Mouse (Mus musculus): ENCODE measurements around the gene Cd44. TPM values are rescaled to one million over a fixed set of nuclear protein-coding genes. Genes with fewer than 3 reads are reported as not detected.

Gene Cd44
- polyA plus RNA-seq, 1 experiment from 2014 or later, result 3.8 TPM

DNA sequence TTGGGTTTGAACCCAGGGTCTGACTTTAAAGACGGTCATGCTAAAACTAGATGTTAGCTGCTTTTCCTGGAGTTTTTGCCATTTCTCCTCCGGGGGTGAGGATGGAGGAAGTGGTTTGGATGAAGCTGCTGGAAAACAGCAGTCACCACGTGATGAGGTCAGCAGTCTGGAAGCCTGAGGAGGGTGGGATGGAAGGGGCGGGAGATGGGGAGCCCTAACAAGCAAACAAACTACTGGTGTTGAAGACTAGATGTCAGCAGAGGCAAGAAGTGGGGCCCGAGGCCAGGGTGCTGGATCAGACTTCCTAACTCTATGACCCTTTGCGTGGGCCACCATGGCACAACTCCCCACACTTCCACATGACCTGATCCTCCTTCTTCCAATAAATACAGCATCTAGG, 96.2 kb downstream of the Cd44 start:
- ATAC-seq (ENCODE audit: low FRiP score, low read depth), result no peak
- H3K9ac ChIP-seq, result no peak overlapping the region
- H3K36me3 ChIP-seq, result no peaks in the 10 kb centered on the region
- H3K4me3 ChIP-seq, result no peak overlapping the region
- no peaks in the 10 kb centered on the region for H3K9me3 ChIP-seq
- no peaks in the 10 kb centered on the region for H3K27me3 ChIP-seq
- H3K4me1 ChIP-seq (replicated peaks), result no peaks in the 10 kb centered on the region
- H3K4me2 ChIP-seq, result no peak overlapping the region
- no peak overlapping the region for H3K27ac ChIP-seq (replicated peaks)
- 84% methylated on average over 6 of the region's 6 CpGs for whole genome bisulfite sequencing

DNA sequence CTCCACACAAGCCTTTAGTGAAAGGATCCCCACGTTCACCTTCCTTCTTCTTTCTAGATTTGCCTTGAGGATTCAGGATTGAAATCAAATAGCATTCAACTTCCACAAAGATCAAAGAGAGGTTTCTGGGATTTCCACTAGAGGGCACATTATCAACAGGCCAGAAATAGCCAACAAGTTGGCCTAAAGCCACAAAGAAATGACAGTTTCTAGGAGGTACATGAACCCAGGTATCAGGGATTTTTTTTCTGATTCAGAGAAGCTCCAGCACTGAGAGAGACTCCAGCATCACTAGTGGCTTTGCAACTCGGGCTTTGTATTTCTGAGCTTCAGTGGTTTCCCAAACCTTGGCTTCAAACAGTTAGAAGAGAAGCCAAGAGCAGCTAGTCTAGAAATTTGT, 97.4 kb downstream of the Cd44 start:
- no peaks in the 10 kb centered on the region for H3K27me3 ChIP-seq
- no peaks in the 10 kb centered on the region for H3K4me1 ChIP-seq (replicated peaks)
- H3K9ac ChIP-seq, result no peak overlapping the region
- H3K4me3 ChIP-seq, result no peak overlapping the region
- no peaks in the 10 kb centered on the region for H3K36me3 ChIP-seq
- H3K27ac ChIP-seq (replicated peaks), result no peak overlapping the region
- no peak for ATAC-seq (ENCODE audit: low FRiP score, low read depth)
- no peak overlapping the region for H3K4me2 ChIP-seq
- WGBS, result 40% methylated on average over 2 of the region's 2 CpGs
- H3K9me3 ChIP-seq, result no peaks in the 10 kb centered on the region

DNA sequence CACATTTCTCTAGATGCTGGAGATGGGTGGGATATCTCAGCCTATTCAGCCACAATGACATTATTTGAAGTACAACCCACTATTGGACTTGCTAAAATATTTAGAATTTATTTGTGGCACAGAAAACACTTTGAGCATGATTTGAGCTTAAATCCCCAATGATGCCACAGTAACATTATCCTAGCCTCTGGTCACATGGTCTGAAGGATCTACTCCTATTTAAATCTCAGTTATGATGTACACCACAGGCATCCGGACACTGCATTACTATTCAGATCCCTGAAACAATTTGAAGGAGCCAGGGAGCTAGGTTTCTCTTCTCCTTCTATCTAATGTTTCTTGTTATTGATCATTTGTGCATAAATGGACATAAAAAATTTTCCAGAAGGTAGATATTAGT, 99.6 kb downstream of the Cd44 start:
- no peak for ATAC-seq (ENCODE audit: low FRiP score, low read depth)
- Histone ChIP-seq H3K4me1 (replicated peaks) (no peaks in the 10 kb centered on the region), H3K9ac (no peak overlapping the region), H3K27me3 (no peaks in the 10 kb centered on the region), H3K9me3 (no peaks in the 10 kb centered on the region), H3K4me2 (no peak overlapping the region), H3K4me3 (no peak overlapping the region), H3K27ac (replicated peaks) (no peak overlapping the region), H3K36me3 (no peaks in the 10 kb centered on the region)
- WGBS, result 89% methylated on average over 1 of the region's 1 CpGs

DNA sequence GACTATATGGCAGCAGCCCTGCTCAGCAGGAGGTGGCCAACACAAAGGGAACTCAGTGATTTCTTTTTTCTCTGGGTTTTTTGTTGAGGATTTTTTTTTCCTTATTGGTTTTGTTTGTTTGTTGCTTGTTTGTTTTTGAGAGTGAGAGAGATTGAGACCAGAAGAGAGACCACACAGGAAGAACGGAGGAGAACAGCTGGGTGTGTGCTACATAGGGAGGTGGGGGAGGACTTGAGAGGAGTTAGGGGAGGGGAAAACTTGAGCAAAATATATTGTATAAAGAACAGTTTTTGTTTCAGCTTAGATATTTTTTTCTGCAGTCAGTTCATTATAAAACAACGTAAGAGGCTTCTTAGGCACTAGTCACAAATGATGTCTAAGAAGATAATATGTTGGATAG, 103.3 kb downstream of the Cd44 start:
- no peak for ATAC-seq (ENCODE audit: low FRiP score, low read depth)

GRCm38 (mm10) chr2:102795034-102795433, 106.4 kb downstream of the Cd44 start:
- Histone ChIP-seq H3K9me3 (no peaks in the 10 kb centered on the region), H3K4me3 (no peak overlapping the region), H3K36me3 (no peaks in the 10 kb centered on the region), H3K9ac (no peak overlapping the region), H3K27me3 (no peaks in the 10 kb centered on the region), H3K4me2 (no peak overlapping the region), H3K27ac (replicated peaks) (no peak overlapping the region), H3K4me1 (replicated peaks) (no peaks in the 10 kb centered on the region)
- ATAC-seq (ENCODE audit: low FRiP score, low read depth), result no peak
- 97% methylated on average over 3 of the region's 3 CpGs for WGBS

More for the DNA sequence above, 103.3 kb downstream of the Cd44 start:
- no peaks in the 10 kb centered on the region for H3K4me1 ChIP-seq (replicated peaks)
- no peaks in the 10 kb centered on the region for H3K27me3 ChIP-seq
- H3K9me3 ChIP-seq, result no peaks in the 10 kb centered on the region
- 67% methylated on average over 2 of the region's 2 CpGs for WGBS
- H3K36me3 ChIP-seq, result no peaks in the 10 kb centered on the region
- no peak overlapping the region for H3K4me3 ChIP-seq
- no peak overlapping the region for H3K4me2 ChIP-seq
- H3K27ac ChIP-seq (replicated peaks), result no peak overlapping the region
- no peak overlapping the region for H3K9ac ChIP-seq

DNA sequence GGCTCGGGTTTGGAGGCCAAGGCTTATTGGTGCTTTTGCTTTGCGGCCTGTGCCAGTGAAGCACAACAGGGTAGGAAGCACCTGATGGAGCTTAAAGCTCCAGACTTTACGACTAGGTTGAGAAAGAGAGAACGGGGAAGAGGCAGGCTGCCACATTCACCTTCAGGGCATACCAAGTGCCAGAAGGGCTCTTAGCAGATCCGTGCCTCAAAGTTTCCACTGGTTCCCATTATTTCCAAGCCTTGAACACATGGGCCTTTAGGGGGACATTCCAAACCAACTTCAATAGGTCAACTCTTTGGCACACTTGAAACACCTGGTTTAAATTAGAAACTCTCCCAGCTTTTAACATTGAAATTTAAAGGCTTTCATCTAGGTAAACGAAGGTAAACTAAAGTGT, 108.7 kb downstream of the Cd44 start:
- Histone ChIP-seq H3K27me3 (no peaks in the 10 kb centered on the region), H3K27ac (replicated peaks) (no peak overlapping the region), H3K4me3 (no peak overlapping the region), H3K36me3 (no peaks in the 10 kb centered on the region), H3K9ac (no peak overlapping the region), H3K4me1 (replicated peaks) (no peaks in the 10 kb centered on the region), H3K4me2 (no peak overlapping the region), H3K9me3 (no peaks in the 10 kb centered on the region)
- 90% methylated on average over 6 of the region's 6 CpGs for WGBS
- no peak for ATAC-seq (ENCODE audit: low FRiP score, low read depth)

DNA sequence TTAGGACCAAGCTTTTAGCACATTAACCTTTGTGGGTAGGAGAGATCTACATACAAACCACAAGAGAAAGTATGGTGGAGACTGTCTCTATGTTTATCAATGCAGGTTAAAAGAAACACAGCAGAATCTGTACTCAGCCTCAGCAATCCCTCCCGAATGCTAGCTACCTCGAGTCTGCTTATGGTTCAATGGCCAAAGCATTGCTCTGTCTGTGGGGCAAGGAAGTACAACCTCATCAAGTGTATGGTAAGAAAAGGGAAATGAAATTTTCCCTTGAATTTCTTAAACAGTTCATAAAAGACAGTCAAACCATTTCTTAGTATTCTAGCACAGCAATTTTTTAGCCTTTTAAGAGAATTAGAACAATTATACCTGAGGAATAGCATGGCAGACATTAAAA, 109.8 kb downstream of the Cd44 start:
- no peak for ATAC-seq (ENCODE audit: low FRiP score, low read depth)
- Histone ChIP-seq H3K4me3 (no peak overlapping the region), H3K27me3 (no peaks in the 10 kb centered on the region), H3K9ac (no peak overlapping the region), H3K4me2 (no peak overlapping the region), H3K27ac (replicated peaks) (no peak overlapping the region), H3K36me3 (no peaks in the 10 kb centered on the region), H3K4me1 (replicated peaks) (no peaks in the 10 kb centered on the region), H3K9me3 (no peaks in the 10 kb centered on the region)
- 86% methylated on average over 2 of the region's 2 CpGs for WGBS

- H3K27me3 ChIP-seq, result no peaks in the 10 kb centered on the region
- H3K9me3 ChIP-seq, result no peaks in the 10 kb centered on the region
- 81% methylated on average over 4 of the region's 4 CpGs for WGBS
Measured at GRCm38 (mm10) chr2:102785696-102786095, 115.8 kb downstream of the Cd44 start.

DNA sequence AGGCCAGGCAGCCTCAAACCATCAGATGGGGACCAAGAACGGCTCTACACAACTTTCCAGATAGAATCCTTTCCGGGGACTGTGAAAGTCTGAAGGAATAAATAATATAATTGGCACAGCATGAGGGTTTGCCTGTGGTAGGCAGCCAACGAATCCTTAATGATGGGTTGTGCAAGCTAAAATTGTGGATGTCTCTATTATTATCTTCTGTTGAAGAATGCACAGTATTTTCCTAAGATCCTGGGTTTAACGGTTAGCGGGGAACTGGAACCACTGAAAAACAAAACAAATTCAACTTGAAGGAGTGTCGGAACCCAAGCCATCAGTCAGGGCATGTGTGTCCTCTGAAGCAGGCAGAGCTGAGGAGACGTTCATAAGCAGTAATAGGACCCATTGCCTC, 118.7 kb downstream of the Cd44 start:
- Histone ChIP-seq H3K9ac (no peak overlapping the region), H3K9me3 (no peaks in the 10 kb centered on the region), H3K4me1 (replicated peaks) (no peaks in the 10 kb centered on the region), H3K27ac (replicated peaks) (no peak overlapping the region), H3K27me3 (no peaks in the 10 kb centered on the region), H3K4me3 (no peak overlapping the region), H3K4me2 (no peak overlapping the region), H3K36me3 (peaks cover 9% of the 10 kb centered on the region)
- 81% methylated on average over 7 of the region's 7 CpGs for WGBS
- ATAC-seq (ENCODE audit: low FRiP score, low read depth), result no peak

More at GRCm38 (mm10) chr2:102785696-102786095, 115.8 kb downstream of the Cd44 start:
- H3K36me3 ChIP-seq, result 0 out of 2 replicates have a peak, but pooled peaks cover 1% of the 10 kb centered on the region
- no peak overlapping the region for H3K27ac ChIP-seq (replicated peaks)
- no peak overlapping the region for H3K4me3 ChIP-seq
- H3K4me1 ChIP-seq (replicated peaks), result no peaks in the 10 kb centered on the region
- ATAC-seq (ENCODE audit: low FRiP score, low read depth), result no peak
- no peak overlapping the region for H3K9ac ChIP-seq
- H3K4me2 ChIP-seq, result no peak overlapping the region

GRCm38 (mm10) chr2:102778208-102778607, 123.3 kb downstream of the Cd44 start:
- Histone ChIP-seq H3K9ac (no peak overlapping the region), H3K4me3 (no peak overlapping the region), H3K9me3 (no peaks in the 10 kb centered on the region), H3K4me1 (replicated peaks) (no peaks in the 10 kb centered on the region), H3K36me3 (peaks cover 14% of the 10 kb centered on the region), H3K4me2 (no peak overlapping the region), H3K27ac (replicated peaks) (no peak overlapping the region), H3K27me3 (no peaks in the 10 kb centered on the region)
- ATAC-seq (ENCODE audit: low FRiP score, low read depth), result no peak
- WGBS, result 92% methylated on average over 3 of the region's 3 CpGs

GRCm38 (mm10) chr2:102775561-102775960, 125.9 kb downstream of the Cd44 start:
- no peak overlapping the region for H3K4me2 ChIP-seq
- H3K27ac ChIP-seq (replicated peaks), result no peak overlapping the region
- H3K9ac ChIP-seq, result no peak overlapping the region
- no peak for ATAC-seq (ENCODE audit: low FRiP score, low read depth)
- WGBS, result 47% methylated on average over 1 of the region's 1 CpGs
- peaks cover 11% of the 10 kb centered on the region for H3K36me3 ChIP-seq
- H3K27me3 ChIP-seq, result no peaks in the 10 kb centered on the region
- H3K4me1 ChIP-seq (replicated peaks), result no peaks in the 10 kb centered on the region
- H3K9me3 ChIP-seq, result no peaks in the 10 kb centered on the region
- no peak overlapping the region for H3K4me3 ChIP-seq

DNA sequence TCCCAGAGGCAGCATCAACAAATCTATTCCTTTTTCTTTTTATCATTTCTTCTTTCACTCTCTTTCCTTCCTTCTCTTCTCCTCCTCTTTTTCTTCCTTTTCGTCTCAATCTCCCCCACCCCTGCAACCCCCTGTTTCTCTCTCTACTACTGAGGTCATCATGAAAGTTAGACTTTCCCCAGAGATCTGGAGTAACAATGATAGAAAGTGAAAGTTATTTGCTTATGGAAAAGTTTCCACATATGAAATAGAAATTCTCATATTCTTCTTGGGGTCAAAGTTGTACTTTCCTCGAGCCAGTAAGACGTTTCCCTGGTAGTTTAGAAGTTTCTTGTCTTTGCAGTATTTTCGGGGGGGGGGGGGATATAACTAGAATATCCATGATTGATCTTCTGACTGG, 126.8 kb downstream of the Cd44 start:
- Histone ChIP-seq H3K4me2 (no peak overlapping the region), H3K36me3 (peaks cover 12% of the 10 kb centered on the region), H3K9me3 (no peaks in the 10 kb centered on the region), H3K4me3 (no peak overlapping the region), H3K9ac (no peak overlapping the region), H3K27ac (replicated peaks) (no peak overlapping the region), H3K27me3 (no peaks in the 10 kb centered on the region), H3K4me1 (replicated peaks) (no peaks in the 10 kb centered on the region)
- WGBS, result 82% methylated on average over 4 of the region's 4 CpGs
- ATAC-seq (ENCODE audit: low FRiP score, low read depth), result no peak

- Histone ChIP-seq H3K9me3 (no peaks in the 10 kb centered on the region), H3K27ac (replicated peaks) (no peak overlapping the region), H3K4me3 (no peak overlapping the region), H3K36me3 (peaks cover 10% of the 10 kb centered on the region), H3K4me1 (replicated peaks) (no peaks in the 10 kb centered on the region), H3K27me3 (no peaks in the 10 kb centered on the region), H3K9ac (no peak overlapping the region), H3K4me2 (no peak overlapping the region)
- no peak for ATAC-seq (ENCODE audit: low FRiP score, low read depth)
- WGBS, result 96% methylated on average over 5 of the region's 5 CpGs
Measured at GRCm38 (mm10) chr2:102772276-102772675, 129.2 kb downstream of the Cd44 start.

All from hindbrain, embryonic 15.5 days (tissue).